Mouse (Mus musculus) MEL (cell line): ENCODE measurements around the gene Eno2. TPM values are rescaled to one million over a fixed set of nuclear protein-coding genes. Genes with fewer than 3 reads are reported as not detected.

Experiments
- DNase-seq: peaks from one replicate; pipeline ENCODE4 v3.0.0; 2011; ENCODE audit warnings: low read depth, low spot score
- H3K27ac ChIP-seq: 2 replicates; pipeline ENCODE4 v1.5.1; 2012; ENCODE audit warnings: low read depth, mild to moderate bottlenecking, control low read depth, low read length, moderate library complexity; ENCODE audit not compliant: control insufficient read depth
- H3K27me3 ChIP-seq, 2 experiments: fragments of 150-350 bp in 1 of 2; sonication (generic) in 1 of 2; 2 replicates each; pipeline ENCODE4 v1.6.1; 2012; ENCODE audit warnings: low read length in 2 of 2, mild to moderate bottlenecking in 2 of 2, improper control_type of control experiment in 1 of 2, moderate library complexity in 1 of 2; ENCODE audit not compliant: insufficient read depth in 2 of 2, control insufficient read depth in 1 of 2
- H3K36me3 ChIP-seq, 2 experiments: 2 replicates each; pipeline ENCODE4 v1.6.1; 2012 to 2014; ENCODE audit warnings: low read length in 2 of 2, improper control_type of control experiment in 1 of 2, inconsistent platforms in 1 of 2, mild to moderate bottlenecking in 1 of 2; ENCODE audit not compliant: insufficient read depth in 2 of 2, control insufficient read depth in 1 of 2
- H3K4me1 ChIP-seq, 2 experiments: fragments of 150-350 bp in 1 of 2; sonication (generic) in 1 of 2; 2 replicates each; pipeline ENCODE4 v1.6.1; 2012; ENCODE audit warnings: low read length in 2 of 2, improper control_type of control experiment in 1 of 2, mild to moderate bottlenecking in 1 of 2; ENCODE audit not compliant: insufficient read depth in 2 of 2, control insufficient read depth in 1 of 2
- H3K4me3 ChIP-seq, 2 experiments: fragments of 150-350 bp in 1 of 2; sonication (generic) in 1 of 2; 2 replicates each; pipeline ENCODE4 v1.5.1; 2012; ENCODE audit warnings: low read depth in 2 of 2, low read length in 2 of 2, mild to moderate bottlenecking in 2 of 2, moderate library complexity in 2 of 2, control low read depth in 1 of 2, improper control_type of control experiment in 1 of 2; ENCODE audit not compliant: control insufficient read depth in 1 of 2, insufficient read depth in 1 of 2
- H3K79me2 ChIP-seq: 2 replicates; pipeline ENCODE4 v1.6.1; 2012; ENCODE audit warnings: mild to moderate bottlenecking, low read length, moderate library complexity; ENCODE audit not compliant: control insufficient read depth, poor library complexity, insufficient read depth
- H3K9ac ChIP-seq: 2 replicates; pipeline ENCODE4 v1.6.1; 2012; ENCODE audit warnings: low read depth, mild to moderate bottlenecking, control low read depth, low read length, moderate library complexity; ENCODE audit not compliant: control insufficient read depth, poor library complexity, severe bottlenecking
- H3K9me3 ChIP-seq: fragments of 150-350 bp; sonication (generic); replicated peaks from 2 replicates; pipeline ENCODE4 v1.6.1; 2012; ENCODE audit warnings: mild to moderate bottlenecking, low read length, improper control_type of control experiment, moderate library complexity; ENCODE audit not compliant: insufficient read depth
- BHLHE40 ChIP-seq: IDR thresholded peaks from 2 replicates; pipeline ENCODE4 v1.6.1; 2012; ENCODE audit warnings: low read depth, mild to moderate bottlenecking, inconsistent platforms, low read length, improper control_type of control experiment, borderline replicate concordance
- CHD1 ChIP-seq: IDR thresholded peaks from 2 replicates; pipeline ENCODE4 v1.6.1; 2012; ENCODE audit warnings: low read depth, mild to moderate bottlenecking, inconsistent platforms, low read length, improper control_type of control experiment
- CHD2 ChIP-seq: IDR thresholded peaks from 2 replicates; pipeline ENCODE4 v1.6.1; 2011; ENCODE audit warnings: low read length, improper control_type of control experiment
- CTCF ChIP-seq, 3 experiments: IDR thresholded peaks in 2 of 3; conservative IDR thresholded peaks in 1 of 3; 2 replicates each; pipeline ENCODE4 v1.5.1; 2011 to 2012; ENCODE audit warnings: low read length in 3 of 3, low read depth in 2 of 3, mild to moderate bottlenecking in 2 of 3, improper control_type of control experiment in 1 of 3, inconsistent platforms in 1 of 3, mixed read lengths in 1 of 3, moderate library complexity in 1 of 3; ENCODE audit not compliant: control insufficient read depth in 1 of 3, insufficient read depth in 1 of 3, poor library complexity in 1 of 3, severe bottlenecking in 1 of 3
- E2F4 ChIP-seq: IDR thresholded peaks from 2 replicates; pipeline ENCODE4 v1.6.1; 2011; ENCODE audit warnings: low read depth, low read length, improper control_type of control experiment, borderline replicate concordance
- ELF1 ChIP-seq: IDR thresholded peaks from 2 replicates; pipeline ENCODE4 v1.6.1; 2014; ENCODE audit warnings: low read depth, mild to moderate bottlenecking, inconsistent platforms, low read length, improper control_type of control experiment, moderate library complexity
- ETS1 ChIP-seq: IDR thresholded peaks from 2 replicates; pipeline ENCODE4 v1.6.1; 2012; ENCODE audit warnings: low read depth, mild to moderate bottlenecking, inconsistent platforms, low read length, improper control_type of control experiment, moderate library complexity
- GABPA ChIP-seq: IDR thresholded peaks from 2 replicates; pipeline ENCODE4 v1.6.1; 2012; ENCODE audit warnings: low read depth, mild to moderate bottlenecking, inconsistent platforms, low read length, improper control_type of control experiment, moderate library complexity
- GATA1 ChIP-seq: IDR thresholded peaks from 2 replicates; pipeline ENCODE4 v1.6.1; 2011; ENCODE audit warnings: low read depth, low read length, improper control_type of control experiment
- HCFC1 ChIP-seq: IDR thresholded peaks from 2 replicates; pipeline ENCODE4 v1.6.1; 2012; ENCODE audit warnings: low read depth, mild to moderate bottlenecking, inconsistent platforms, low read length, improper control_type of control experiment, moderate library complexity
- JUND ChIP-seq: IDR thresholded peaks from 2 replicates; pipeline ENCODE4 v1.6.1; 2011; ENCODE audit warnings: low read depth, mild to moderate bottlenecking, improper control_type of control experiment, low read length
- MAFK ChIP-seq: IDR thresholded peaks from 2 replicates; pipeline ENCODE4 v1.6.1; 2011; ENCODE audit warnings: low read depth, mild to moderate bottlenecking, low read length, improper control_type of control experiment, borderline replicate concordance
- MAX ChIP-seq: IDR thresholded peaks from 2 replicates; pipeline ENCODE4 v1.6.1; 2011; ENCODE audit warnings: low read length, improper control_type of control experiment
- MAZ ChIP-seq: IDR thresholded peaks from 2 replicates; pipeline ENCODE4 v1.6.1; 2012; ENCODE audit warnings: low read depth, mild to moderate bottlenecking, inconsistent platforms, low read length, improper control_type of control experiment
- MXI1 ChIP-seq: IDR thresholded peaks from 2 replicates; pipeline ENCODE4 v1.6.1; 2011; ENCODE audit warnings: mild to moderate bottlenecking, low read depth, low read length, improper control_type of control experiment
- NELFE ChIP-seq: IDR thresholded peaks from 2 replicates; pipeline ENCODE4 v1.6.1; 2011; ENCODE audit warnings: low read depth, low read length, improper control_type of control experiment
- NRF1 ChIP-seq: IDR thresholded peaks from 2 replicates; pipeline ENCODE4 v1.6.1; 2014; ENCODE audit warnings: low read depth, mild to moderate bottlenecking, inconsistent platforms, low read length, improper control_type of control experiment, moderate library complexity; ENCODE audit not compliant: poor library complexity, insufficient read depth, severe bottlenecking
- POLR2A ChIP-seq, 2 experiments: IDR thresholded peaks; 2 replicates each; pipeline ENCODE4 v1.6.1; 2011 to 2012; ENCODE audit warnings: low read length in 2 of 2, mild to moderate bottlenecking in 2 of 2, control low read depth in 1 of 2, improper control_type of control experiment in 1 of 2, low read depth in 1 of 2, moderate library complexity in 1 of 2; ENCODE audit not compliant: control insufficient read depth in 1 of 2, insufficient read depth in 1 of 2, poor library complexity in 1 of 2
- POLR2AphosphoS2 ChIP-seq: IDR thresholded peaks from 2 replicates; pipeline ENCODE4 v1.6.1; 2011; ENCODE audit warnings: low read length, improper control_type of control experiment
- POLR2AphosphoS5 ChIP-seq: IDR thresholded peaks from 2 replicates; pipeline ENCODE4 v1.6.1; 2012; ENCODE audit warnings: low read depth, borderline replicate concordance, mild to moderate bottlenecking, inconsistent platforms, low read length, moderate library complexity, mixed read lengths
- RAD21 ChIP-seq: IDR thresholded peaks from 2 replicates; pipeline ENCODE4 v1.6.1; 2011; ENCODE audit warnings: mild to moderate bottlenecking, low read depth, low read length, improper control_type of control experiment
- SIN3A ChIP-seq: IDR thresholded peaks from 2 replicates; pipeline ENCODE4 v1.6.1; 2012; ENCODE audit warnings: low read length, improper control_type of control experiment, inconsistent platforms
- SMC3 ChIP-seq: IDR thresholded peaks from 2 replicates; pipeline ENCODE4 v1.6.1; 2011; ENCODE audit warnings: low read depth, low read length, improper control_type of control experiment
- TAL1 ChIP-seq: IDR thresholded peaks from 2 replicates; pipeline ENCODE4 v1.6.1; 2012; ENCODE audit warnings: mild to moderate bottlenecking, inconsistent platforms, low read length, moderate library complexity, mixed read lengths
- TBP ChIP-seq: IDR thresholded peaks from 2 replicates; pipeline ENCODE4 v1.8.0; 2011; ENCODE audit warnings: low read depth, low read length, improper control_type of control experiment
- TCF12 ChIP-seq: IDR thresholded peaks from 2 replicates; pipeline ENCODE4 v1.6.1; 2014; ENCODE audit warnings: low read depth, mild to moderate bottlenecking, inconsistent platforms, low read length, improper control_type of control experiment, moderate library complexity
- UBTF ChIP-seq: IDR thresholded peaks from 2 replicates; pipeline ENCODE4 v1.6.1; 2012; ENCODE audit warnings: low read depth, mild to moderate bottlenecking, inconsistent platforms, low read length, improper control_type of control experiment, moderate library complexity, borderline replicate concordance; ENCODE audit not compliant: insufficient read depth
- USF1 ChIP-seq: IDR thresholded peaks from 2 replicates; pipeline ENCODE4 v1.6.1; 2014; ENCODE audit warnings: low read depth, mild to moderate bottlenecking, inconsistent platforms, low read length, improper control_type of control experiment, moderate library complexity
- USF2 ChIP-seq, 2 experiments: IDR thresholded peaks; 2 replicates each; pipeline ENCODE4 v1.6.1; 2011 to 2012; ENCODE audit warnings: improper control_type of control experiment in 2 of 2, low read length in 2 of 2, borderline replicate concordance in 1 of 2, inconsistent platforms in 1 of 2, low read depth in 1 of 2, mild to moderate bottlenecking in 1 of 2; ENCODE audit not compliant: insufficient read depth in 1 of 2
- ZKSCAN1 ChIP-seq: IDR thresholded peaks from 2 replicates; pipeline ENCODE4 v1.6.1; 2012; ENCODE audit warnings: low read depth, mild to moderate bottlenecking, inconsistent platforms, low read length, improper control_type of control experiment, moderate library complexity
- ZMIZ1 ChIP-seq: IDR thresholded peaks from 2 replicates; pipeline ENCODE4 v1.6.1; 2012; ENCODE audit warnings: low read depth, mild to moderate bottlenecking, inconsistent platforms, low read length, improper control_type of control experiment, moderate library complexity
- polyA plus RNA-seq, 2 experiments: library from polyadenylated mRNA; stranded (reverse) in 1 of 2; unstranded in 1 of 2; fragments of >175 nt in 1 of 2; fragments of >200 nt in 1 of 2; gene quantifications; 2 replicates each; pipeline versions ENCODE4 v1.2.1 to v1.2.4; 2012; ENCODE audit warnings: low replicate concordance in 2 of 2, low read depth in 1 of 2; ENCODE audit not compliant: insufficient read length in 2 of 2, insufficient read depth in 1 of 2, missing spikeins in 1 of 2
- total RNA-seq: library from RNA; depleted of rRNA; stranded (reverse); fragments of 300-350 nt; gene quantifications from 2 replicates; pipeline ENCODE4 v1.2.3, GENCODE M21; 2012

Eno2 gene
- total and polyA plus RNA-seq, 3 experiments, result 3.2 to 12.5 TPM; not detected in 1

DNA sequence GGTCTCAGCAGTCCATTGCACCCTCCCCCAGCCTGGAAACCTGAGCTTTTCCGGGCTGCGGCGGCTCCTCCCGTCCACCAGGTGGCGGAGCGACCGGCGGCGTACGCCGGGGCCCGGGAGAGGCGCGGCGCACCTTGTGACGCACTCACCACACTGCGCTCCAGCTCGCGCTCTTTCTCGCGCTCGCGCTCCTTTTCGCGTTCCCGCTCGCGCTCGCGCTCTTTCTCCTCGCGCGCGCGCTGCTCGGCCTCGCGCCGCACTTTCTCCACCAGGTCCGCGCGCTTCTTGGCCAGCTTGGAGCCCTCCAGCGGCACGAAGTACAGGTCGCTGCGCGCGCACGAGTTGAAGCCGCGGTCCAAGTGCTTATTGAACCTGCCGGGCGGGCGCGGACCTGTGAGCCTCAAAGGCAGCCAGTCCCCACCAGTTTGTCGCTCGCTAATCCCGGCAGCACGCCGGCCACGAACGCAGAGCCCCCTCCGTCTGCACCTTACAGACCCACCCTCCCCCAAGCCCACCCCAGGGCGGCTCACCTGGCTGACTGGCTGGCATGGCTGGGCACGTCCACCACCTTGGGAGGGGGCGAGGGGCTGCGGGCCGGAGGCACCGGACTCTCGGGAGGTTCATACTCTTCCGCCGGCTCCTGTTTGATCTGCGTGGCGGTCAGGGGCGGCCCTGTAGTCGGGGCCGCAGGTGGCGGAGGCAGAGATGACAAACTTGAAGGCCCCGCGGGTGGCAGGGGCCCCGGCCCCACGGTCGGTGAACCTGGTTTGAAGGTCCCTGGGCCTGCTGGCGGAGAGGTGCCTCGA lies 23.8 kb downstream of the Eno2 start:
- H3K36me3 ChIP-seq, result peaks cover 0 to 4% of the 10 kb centered on the region in 2 experiments; a peak in 2 of 4 replicates
- H3K27ac ChIP-seq, result peak overlapping the region; percentile 25; the same call in 1 of the 2 replicates
- H3K4me1 ChIP-seq, result peaks cover 0 to 4% of the 10 kb centered on the region in 2 experiments; a peak in 1 of 4 replicates
- peaks cover 1% of the 10 kb centered on the region; the same call in 1 of the 2 replicates for H3K79me2 ChIP-seq
- peak; percentile 97 for DNase-seq
- TF ChIP-seq SMC3, result peak; percentile 58
- TF ChIP-seq UBTF, result no peak
- no peak; the same call in 1 of the 2 replicates for TF ChIP-seq RAD21
- TF ChIP-seq BHLHE40, result no peak
- peak; percentile 65 for TF ChIP-seq MXI1
- 0 out of 2 replicates have a peak, but pooled peaks have one; percentile 51 for TF ChIP-seq ZMIZ1
- no peak for TF ChIP-seq POLR2AphosphoS5
- TF ChIP-seq JUND, result no peak
- TF ChIP-seq CHD1, result no peak
- peak; percentile 29; the same call in 1 of the 2 replicates for TF ChIP-seq TCF12
- peak; percentile 60 to 94 (median 91); a peak in 5 of 6 replicates for TF ChIP-seq CTCF (IDR thresholded peaks at IDR 0.05 in 2 of 3, conservative IDR thresholded peaks at IDR 0.05 in 1 of 3; ENCODE audit: control insufficient read depth in 1 of 3, insufficient read depth in 1 of 3, low read depth in 2 of 3, low read length in 3 of 3, poor library complexity in 1 of 3, severe bottlenecking in 1 of 3)
- TF ChIP-seq USF2 (IDR thresholded peaks at IDR 0.05; ENCODE audit: borderline replicate concordance in 1 of 2, insufficient read depth in 1 of 2, low read depth in 1 of 2, low read length in 2 of 2), result no peak
- TF ChIP-seq TBP, result 0 out of 2 replicates have a peak, but pooled peaks have one; percentile 19
- TF ChIP-seq MAFK, result no peak
- TF ChIP-seq ELF1, result peak; percentile 78
- 0 out of 2 replicates have a peak, but pooled peaks have one; percentile 44 for TF ChIP-seq USF1
- TF ChIP-seq E2F4, result peak; percentile 74; the same call in 1 of the 2 replicates
- TF ChIP-seq GABPA, result peak; percentile 68; the same call in 1 of the 2 replicates
- peak; percentile 87 for TF ChIP-seq POLR2AphosphoS2
- no peak for TF ChIP-seq GATA1
- TF ChIP-seq HCFC1, result peak; percentile 93
- peak; percentile 75 for TF ChIP-seq CHD2
- peak; percentile 29; the same call in 1 of the 2 replicates for TF ChIP-seq ETS1
- peak; percentile 62 for TF ChIP-seq NRF1
- TF ChIP-seq ZKSCAN1, result no peak
- peak; percentile 22; the same call in 1 of the 2 replicates for TF ChIP-seq MAZ
- TF ChIP-seq MAX, result 0 out of 2 replicates have a peak, but pooled peaks have one; percentile 44
- peak; percentile 37 to 63; a peak in 1 of 4 replicates for TF ChIP-seq POLR2A (IDR thresholded peaks at IDR 0.05; ENCODE audit: control insufficient read depth in 1 of 2, insufficient read depth in 1 of 2, low read depth in 1 of 2, low read length in 2 of 2, poor library complexity in 1 of 2)
- TF ChIP-seq SIN3A, result peak; percentile 50; the same call in 1 of the 2 replicates
- peak; percentile 64; the same call in 1 of the 2 replicates for TF ChIP-seq NELFE
- TF ChIP-seq TAL1, result no peak
- H3K9me3 ChIP-seq, result no peaks in the 10 kb centered on the region
- no peaks in the 10 kb centered on the region for H3K27me3 ChIP-seq
- peak overlapping the region; percentile 50 to 57 for H3K4me3 ChIP-seq
- peak overlapping the region; percentile 80 for H3K9ac ChIP-seq
